Mouse (Mus musculus): ENCODE measurements around the gene Atrip.

Gene Atrip

GRCm38 (mm10) chr9:109098366-109098765, 24.4 kb upstream of the Atrip start:
- no peak for DNase-seq (ENCODE audit: low spot score in 2 of 2)

- DNase-seq (ENCODE audit: low spot score in 2 of 2) = no peak
Measured at GRCm38 (mm10) chr9:109097831-109098230, 23.9 kb upstream of the Atrip start.

- DNase-seq (ENCODE audit: low spot score in 2 of 2) = no peak
Measured at GRCm38 (mm10) chr9:109097291-109097690, 23.4 kb upstream of the Atrip start.

- no peak for DNase-seq (ENCODE audit: low spot score in 2 of 2)
Measured at GRCm38 (mm10) chr9:109096856-109097255, 22.9 kb upstream of the Atrip start.

- no peak for DNase-seq (ENCODE audit: low spot score in 2 of 2)
Measured at GRCm38 (mm10) chr9:109096251-109096661, 22.3 kb upstream of the Atrip start.

- DNase-seq (ENCODE audit: low spot score in 2 of 2) = peak; percentile 64 to 70
Measured at GRCm38 (mm10) chr9:109095137-109095982, 21.4 kb upstream of the Atrip start, which contains the start of gene Plxnb1. Gene Plxnb1, plus strand, starts transcription at chr9:109095389.

GRCm38 (mm10) chr9:109094553-109095136, 20.7 kb upstream of the Atrip start:
- no peak for DNase-seq (ENCODE audit: low spot score in 2 of 2)

- DNase-seq (ENCODE audit: low spot score in 2 of 2) = no peak
Measured at GRCm38 (mm10) chr9:109093786-109094552, 20.0 kb upstream of the Atrip start.

GRCm38 (mm10) chr9:109092799-109093198, 18.9 kb upstream of the Atrip start:
- no peak for DNase-seq (ENCODE audit: low spot score in 2 of 2)

- DNase-seq (ENCODE audit: low spot score in 2 of 2) = no peak
Measured at GRCm38 (mm10) chr9:109091802-109092201, 17.9 kb upstream of the Atrip start.

- DNase-seq (ENCODE audit: low spot score in 2 of 2) = no peak
Measured at GRCm38 (mm10) chr9:109090446-109090845, 16.5 kb upstream of the Atrip start.

GRCm38 (mm10) chr9:109087987-109088386, 14.1 kb upstream of the Atrip start:
- no peak for DNase-seq (ENCODE audit: low spot score in 2 of 2)

GRCm38 (mm10) chr9:109084922-109085321, 11.0 kb upstream of the Atrip start:
- no peak for DNase-seq (ENCODE audit: low spot score in 2 of 2)

GRCm38 (mm10) chr9:109082124-109082800, 8.3 kb upstream of the Atrip start, which contains the start of the genes Ccdc51 and Tma7:
Gene Ccdc51, plus strand, starts transcription at chr9:109082493.
Gene Tma7, minus strand, starts transcription at chr9:109082587.
- DNase-seq (ENCODE audit: low spot score in 2 of 2) = peak; percentile 72 to 76

- DNase-seq (ENCODE audit: low spot score in 2 of 2) = no peak
Measured at GRCm38 (mm10) chr9:109081749-109082123, 7.8 kb upstream of the Atrip start.

- DNase-seq (ENCODE audit: low spot score in 2 of 2) = no peak
Measured at GRCm38 (mm10) chr9:109080516-109080915, 6.6 kb upstream of the Atrip start.

GRCm38 (mm10) chr9:109068095-109068735, 5.7 kb downstream of the Atrip start:
- no peak for DNase-seq (ENCODE audit: low spot score in 2 of 2)

GRCm38 (mm10) chr9:109060898-109061295, 13.0 kb downstream of the Atrip start:
- DNase-seq (ENCODE audit: low spot score in 2 of 2) = no peak

GRCm38 (mm10) chr9:109060184-109060897, 13.6 kb downstream of the Atrip start:
- no peak for DNase-seq (ENCODE audit: low spot score in 2 of 2)

GRCm38 (mm10) chr9:109059136-109059903, 14.6 kb downstream of the Atrip start, which contains the start of gene Trex1:
Gene Trex1, minus strand, starts transcription at chr9:109059734.
- DNase-seq (ENCODE audit: low spot score in 2 of 2) = peak; percentile 72 to 86

Data from thymus, postnatal 10 days (tissue).